ENCODE assay signal across 9 mouse cellular contexts in genomic region chr11:81005831-81006230, GRCm38 (mm10).
DNase-seq lines count a peak whose midpoint lies in the region.
"Had no signal": no experiment of that assay in that cellular context is flagged by ENCODE, and none has a peak within 500 bp of the region (broad histone marks: within the 10 kb centered on the region; RNA-seq: fewer than 3 reads in every experiment).

No protein-coding gene starts in this region.

- DNase-seq in heart, postnatal 4 days, result peak; percentile 39
- DNase-seq in heart, adult 11 months, result no peak
- peak; percentile 2 for DNase-seq in ovary, postnatal 14 days (ENCODE audit: low spot score)
- no peak for DNase-seq in ovary, postnatal 36 days (ENCODE audit: low spot score)
- peak; percentile 76 for DNase-seq in embryo, embryonic 10.5 days (ENCODE audit: low spot score)
- DNase-seq in retina, embryonic 14.5 days (ENCODE audit: low spot score), result peak; percentile 73
- no peak for DNase-seq in layer of hippocampus, adult 18-20 months (ENCODE audit: low spot score in 2 of 2)
- no peak for DNase-seq in cerebellum, adult 8-10 months
- DNase-seq: layer of hippocampus, postnatal 36 days had no signal

Comparison
In these comparisons a context has a peak if more than half of its experiments do, and no peak if none do; other contexts are left out.
1. DNase-seq: peak in heart, postnatal 4 days (single experiment), ovary, postnatal 14 days (single experiment), embryo, embryonic 10.5 days (single experiment) and retina, embryonic 14.5 days (single experiment); none in heart, adult 11 months (single experiment), ovary, postnatal 36 days (single experiment), layer of hippocampus, adult 18-20 months (0 of 2) and cerebellum, adult 8-10 months (single experiment).